Mouse (Mus musculus): ENCODE measurements around the gene Foxl2.
A peak's percentile ranks its signal among the peaks of the same experiment; 100 is the strongest.

Foxl2 gene

DNA sequence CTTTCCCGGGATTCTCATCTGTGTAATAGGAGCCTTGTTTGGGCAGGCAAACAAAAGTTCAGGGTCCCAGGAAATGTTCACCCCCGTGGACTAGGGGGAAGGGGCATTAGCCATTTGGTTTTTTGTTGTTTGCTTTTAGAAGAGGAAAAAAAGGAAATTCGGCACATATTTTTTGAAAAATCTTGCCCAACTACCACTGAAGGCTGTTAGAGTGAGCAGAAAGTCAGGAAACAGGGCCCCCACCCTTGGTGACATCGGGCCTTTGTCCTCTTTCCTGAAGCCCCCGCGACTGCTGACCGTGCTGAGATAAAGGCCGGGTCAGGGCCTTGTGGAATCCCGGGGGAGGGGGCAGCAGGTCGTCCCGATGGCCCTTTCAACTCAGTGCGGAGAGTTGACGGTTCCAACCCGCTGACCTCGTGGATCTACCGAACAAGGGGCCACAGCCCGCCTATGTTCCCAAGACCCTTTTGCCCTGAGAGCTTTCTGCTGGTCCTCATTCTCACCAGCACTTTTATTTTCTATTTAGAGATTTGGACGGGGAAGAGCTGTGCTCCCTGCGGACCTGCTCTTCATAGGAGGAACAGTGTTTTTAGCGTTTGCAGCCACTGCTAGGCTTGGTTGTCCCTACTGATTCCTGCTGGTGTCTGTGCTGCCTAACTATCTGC, 7.5 kb downstream of the Foxl2 start:
- no peak for DNase-seq

DNA sequence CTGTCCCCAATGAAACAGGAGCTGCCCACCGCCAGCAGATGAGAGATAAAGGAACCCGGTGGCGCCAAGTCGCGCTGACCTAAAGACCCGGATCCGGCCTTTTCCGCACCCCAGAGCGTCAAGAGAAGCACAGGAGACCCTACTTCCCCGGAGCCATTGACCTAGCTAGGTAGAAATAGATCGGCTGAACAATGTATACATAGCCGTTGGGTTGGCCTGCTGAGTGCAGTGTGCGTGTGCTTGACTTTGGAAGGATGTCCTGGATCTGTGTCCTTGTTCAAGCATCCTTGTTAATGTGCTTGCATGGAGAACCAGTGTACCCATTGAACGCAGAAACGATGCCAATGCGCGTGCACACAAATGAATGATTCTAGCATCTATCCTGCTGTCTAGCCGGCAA, 8.6 kb downstream of the Foxl2 start:
- DNase-seq: no peak

DNA sequence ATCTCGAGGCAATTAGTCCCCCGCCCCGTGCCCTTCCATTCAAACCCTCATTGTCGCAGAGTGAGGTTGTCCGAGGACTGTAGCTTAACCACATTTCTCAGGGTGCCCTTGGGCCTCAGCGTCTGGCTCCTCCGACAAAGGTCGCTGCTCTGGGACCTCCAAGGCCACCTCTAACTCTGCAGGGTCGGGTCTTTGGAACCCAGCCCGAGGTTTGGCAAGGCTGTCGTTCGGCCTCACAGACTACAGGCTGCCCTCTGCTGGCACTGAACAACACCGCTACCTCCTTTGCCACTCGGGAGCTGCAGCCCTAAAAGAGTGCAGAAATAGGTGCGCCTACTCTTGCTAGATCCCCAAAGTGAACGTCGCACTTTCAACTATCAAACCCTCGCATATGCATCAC, 10.0 kb downstream of the Foxl2 start:
- peak; percentile 48 to 50 for DNase-seq

DNA sequence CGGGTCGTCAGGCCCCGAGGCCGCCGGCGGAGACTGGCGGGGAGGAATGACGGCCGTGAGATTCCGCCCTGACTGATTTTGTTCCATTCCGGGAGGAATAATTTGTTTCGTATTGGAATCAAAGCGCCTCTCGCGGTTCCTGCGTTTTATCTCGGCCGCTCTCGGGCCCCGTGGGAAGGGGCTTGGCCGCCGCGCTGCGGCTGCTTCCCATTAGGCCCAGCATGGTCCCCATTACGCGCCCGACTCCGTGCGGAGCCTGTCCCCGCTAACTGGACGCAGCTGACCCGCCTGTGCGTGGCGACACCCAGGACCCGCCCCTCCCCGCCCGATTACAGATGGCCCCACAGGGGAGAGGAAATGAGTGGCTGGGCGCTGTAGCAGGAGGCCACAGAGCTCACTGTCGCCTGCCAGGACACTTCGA, 18.0 kb downstream of the Foxl2 start:
- DNase-seq: no peak

DNA sequence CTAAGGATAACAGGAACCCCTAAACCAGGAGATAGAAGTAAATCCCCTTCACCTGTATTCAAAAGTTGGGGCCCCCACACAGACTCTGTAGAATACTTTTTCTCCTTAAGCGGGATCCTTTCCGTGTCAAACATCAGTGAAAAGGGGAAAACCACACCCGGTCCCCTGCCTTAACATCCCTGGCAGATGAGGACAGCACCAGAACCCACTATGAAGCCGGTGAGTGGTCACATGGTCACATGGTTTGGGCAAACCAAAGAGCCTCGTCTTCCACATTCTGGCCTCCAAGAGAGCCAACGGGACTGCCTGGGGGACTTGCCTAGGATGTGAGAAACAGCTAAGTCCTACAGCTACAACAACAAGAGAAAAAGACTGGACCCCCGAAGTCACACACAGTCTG, 18.5 kb downstream of the Foxl2 start:
- DNase-seq: no peak

DNA sequence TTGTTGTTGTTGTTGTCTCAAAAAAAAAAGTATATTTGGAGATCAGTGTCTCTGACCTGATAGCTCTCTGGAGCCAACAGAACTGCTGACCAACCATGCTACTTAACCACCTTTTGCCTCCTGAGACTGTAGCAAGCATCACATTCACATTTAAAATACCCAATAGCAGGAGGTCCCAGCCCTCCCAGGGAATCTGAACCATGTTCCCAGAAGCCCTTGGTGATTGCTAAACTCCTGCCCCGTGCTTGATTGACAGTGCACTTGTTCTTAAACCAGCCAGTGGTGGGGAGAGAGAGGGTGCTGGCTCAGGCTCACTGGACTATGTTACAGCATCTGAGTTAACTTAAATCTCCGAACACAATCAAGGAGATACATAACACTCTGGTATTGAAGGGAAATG, 19.8 kb downstream of the Foxl2 start:
- DNase-seq: no peak

DNA sequence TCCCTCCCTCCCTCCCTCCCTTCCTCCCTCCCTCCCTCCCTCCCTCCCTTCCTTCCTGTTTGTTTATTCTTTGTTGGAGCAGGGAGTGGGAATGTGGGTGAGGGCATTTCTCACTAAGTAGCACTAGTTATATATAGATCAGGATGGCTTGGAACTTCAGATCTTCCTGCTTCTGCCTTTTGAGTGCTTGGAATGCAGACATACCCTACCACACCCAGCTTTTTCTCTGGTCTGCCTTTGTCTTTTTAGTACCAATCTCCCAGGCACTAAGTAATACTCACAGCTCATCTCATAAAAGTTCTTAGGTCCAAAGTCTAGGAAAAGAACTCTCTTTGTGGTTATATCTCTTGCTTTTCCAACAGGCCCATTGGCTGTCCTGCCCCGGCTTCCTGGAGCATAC, 21.0 kb downstream of the Foxl2 start:
- DNase-seq: no peak

DNA sequence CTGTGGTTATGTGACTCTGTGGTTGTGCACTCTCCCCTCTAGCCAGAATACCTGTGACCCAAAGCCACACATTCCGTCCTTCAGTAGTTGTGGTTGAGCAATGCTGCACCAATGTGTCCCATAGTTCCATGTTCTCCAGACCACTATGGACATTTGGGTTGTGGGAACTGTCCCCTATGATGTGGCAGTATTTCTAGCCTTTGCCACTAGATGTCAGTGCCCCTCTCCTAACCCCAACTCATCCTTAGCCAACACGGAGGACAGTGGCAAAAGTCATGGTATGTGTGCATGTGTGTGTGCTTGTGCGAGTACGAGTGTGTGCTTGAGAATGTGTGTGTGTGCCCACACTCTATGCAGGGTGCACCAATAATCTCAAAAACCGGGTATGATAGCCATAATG, 21.4 kb downstream of the Foxl2 start:
- no peak for DNase-seq

DNA sequence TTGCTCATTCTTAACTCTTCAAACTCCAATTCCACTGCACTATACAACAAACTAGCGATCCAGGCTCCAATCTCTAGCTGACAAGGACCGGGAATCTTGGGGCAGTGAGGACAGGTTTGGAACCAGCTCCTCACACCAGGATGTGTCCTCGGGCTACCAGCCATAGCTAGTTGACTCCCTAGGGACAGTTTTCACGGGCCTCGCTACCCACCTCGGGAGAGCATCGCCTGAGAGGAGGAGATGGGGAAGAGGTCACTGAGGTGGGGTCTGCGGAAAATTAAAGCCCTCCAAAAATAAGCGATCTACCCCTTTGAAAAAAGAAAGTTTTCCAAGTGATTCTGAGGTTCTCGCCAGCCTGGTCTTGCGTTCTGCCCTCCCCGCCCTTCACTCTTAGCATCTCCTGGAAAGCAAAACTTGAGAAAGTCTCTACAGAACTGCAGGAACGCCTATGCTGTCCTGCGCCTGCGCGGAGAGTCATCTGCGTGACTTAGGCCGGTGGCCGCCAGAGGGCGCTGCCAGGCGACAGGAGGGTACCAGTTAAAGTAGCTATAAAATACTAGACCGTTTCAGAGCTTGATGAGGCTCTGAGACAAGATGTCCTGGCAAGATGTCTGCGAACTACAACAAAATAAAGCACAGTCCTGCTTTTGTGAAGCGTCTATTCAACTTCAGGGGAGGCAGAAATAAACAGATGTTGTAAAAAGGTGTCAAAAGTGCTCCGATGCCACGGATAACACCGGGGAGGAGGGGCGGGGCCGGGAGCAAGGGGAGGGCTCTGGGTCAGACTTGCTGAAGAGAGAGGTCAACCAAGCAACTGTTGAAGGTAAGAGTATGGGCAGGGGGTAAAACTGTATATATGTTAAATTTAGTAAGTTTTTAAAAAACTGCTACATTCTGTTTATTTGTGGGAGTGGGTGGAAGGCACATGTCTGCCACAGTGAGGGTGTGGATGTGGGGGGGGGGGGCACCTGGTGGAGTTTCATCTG, 24.6 kb downstream of the Foxl2 start:
- peak; percentile 89 to 92 for DNase-seq

DNA sequence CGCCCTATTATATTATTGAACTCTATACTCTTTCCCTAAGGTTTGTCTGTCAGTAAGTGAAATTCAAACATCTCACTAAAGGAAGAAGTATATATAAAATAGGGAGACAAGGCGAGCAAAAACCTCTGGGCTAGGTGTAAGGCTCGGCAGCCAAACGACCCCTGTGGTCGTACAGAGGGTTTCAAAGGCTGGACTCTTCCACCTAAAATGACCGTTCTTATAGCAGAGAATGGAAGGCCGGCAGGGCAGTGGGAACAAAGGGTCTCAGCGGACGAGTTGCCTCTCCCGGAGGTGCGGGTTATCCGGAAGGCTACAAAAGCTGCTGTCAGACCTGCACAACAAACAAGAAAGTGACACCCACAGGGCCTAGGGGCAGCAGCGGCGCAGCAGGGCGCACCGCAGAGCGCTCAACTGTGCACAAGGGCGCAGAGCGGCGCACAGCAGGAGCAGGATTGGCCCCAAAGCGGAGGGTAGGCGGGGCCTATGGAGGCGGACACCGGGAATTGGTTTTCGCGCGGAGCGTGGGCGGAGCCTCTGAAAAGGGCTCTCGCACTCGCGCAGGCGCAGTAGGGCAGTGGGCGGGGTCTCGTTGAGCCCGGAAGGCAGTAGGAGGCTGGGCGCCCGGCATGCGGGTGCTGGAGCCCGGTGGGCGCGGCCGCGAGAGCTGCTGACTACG, 30.9 kb downstream of the Foxl2 start, which contains the start of gene Faim:
Gene Faim (plus strand): TSS at position 574 of the 676 bp plus-strand sequence.
- peak; percentile 99 to 100 for DNase-seq

DNA sequence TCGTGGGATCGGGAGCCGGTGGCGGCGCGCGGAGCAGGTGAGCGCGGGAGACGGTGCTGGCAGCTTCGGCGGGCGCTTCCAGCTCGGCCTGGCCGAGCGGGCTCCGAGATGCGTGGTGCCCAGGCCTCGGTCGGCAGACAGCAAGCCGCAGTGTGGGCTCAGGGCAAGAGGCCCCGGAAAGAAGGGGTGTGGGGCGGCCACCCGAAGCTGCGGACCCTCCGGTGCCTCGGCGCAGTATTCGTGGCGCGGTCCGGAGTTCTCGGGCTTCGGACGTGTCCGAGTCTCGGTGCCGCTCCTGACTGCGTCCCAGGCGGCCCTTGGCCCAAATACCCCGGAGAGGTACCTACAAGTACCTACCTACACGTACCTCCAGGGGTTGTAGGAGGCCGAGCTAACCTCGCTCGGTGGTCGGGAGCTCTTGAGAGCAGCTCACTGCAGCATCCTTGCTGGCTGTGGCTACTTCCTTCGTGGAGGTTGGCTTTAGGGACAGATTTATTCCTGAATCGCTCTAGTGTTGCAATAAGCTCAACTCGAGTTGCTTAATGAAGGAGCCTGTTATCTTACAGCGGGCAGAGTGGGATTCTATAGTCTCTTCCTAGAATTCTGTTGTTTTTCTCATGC, 31.5 kb downstream of the Foxl2 start:
- peak in 1 of 2 experiments; percentile 8 for DNase-seq

DNA sequence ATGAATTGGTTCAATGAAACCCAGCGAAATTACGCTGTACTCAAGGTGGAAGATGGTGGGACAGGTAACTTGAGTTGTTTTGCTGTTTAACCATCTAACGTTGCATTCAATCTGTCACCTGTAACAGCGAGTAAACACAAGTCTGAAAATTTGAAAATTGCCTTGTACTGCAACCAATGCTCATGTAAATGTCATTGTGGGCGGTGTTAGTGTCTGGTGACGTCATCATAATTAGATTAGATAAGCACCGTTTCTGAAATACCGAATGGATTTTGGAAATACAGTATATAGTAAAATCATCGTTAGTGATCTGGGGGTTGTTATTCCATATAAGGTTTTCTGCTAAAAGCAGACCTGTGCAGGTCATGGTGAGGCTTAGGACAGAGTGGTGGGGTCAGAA, 32.0 kb downstream of the Foxl2 start:
- no peak for DNase-seq

DNA sequence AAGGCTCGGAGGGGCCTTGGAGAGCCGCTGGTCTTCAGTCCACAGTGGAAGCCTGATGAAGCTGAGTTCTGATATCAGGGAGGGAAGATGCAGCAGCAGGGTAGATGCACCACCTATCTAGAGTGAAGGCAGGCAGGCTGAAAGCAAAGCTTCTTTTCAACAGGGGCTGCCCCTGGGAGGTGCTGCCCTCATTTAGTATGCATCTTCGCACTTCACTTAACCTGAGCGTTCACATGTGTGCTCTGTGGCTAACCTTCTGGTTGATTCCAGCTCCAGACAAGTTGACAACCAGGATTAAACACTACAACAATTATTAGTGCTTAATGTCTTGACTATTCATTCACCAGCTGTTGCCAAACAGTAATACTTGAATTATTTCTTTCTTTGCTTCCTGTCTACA, 39.0 kb downstream of the Foxl2 start:
- no peak for DNase-seq

DNA sequence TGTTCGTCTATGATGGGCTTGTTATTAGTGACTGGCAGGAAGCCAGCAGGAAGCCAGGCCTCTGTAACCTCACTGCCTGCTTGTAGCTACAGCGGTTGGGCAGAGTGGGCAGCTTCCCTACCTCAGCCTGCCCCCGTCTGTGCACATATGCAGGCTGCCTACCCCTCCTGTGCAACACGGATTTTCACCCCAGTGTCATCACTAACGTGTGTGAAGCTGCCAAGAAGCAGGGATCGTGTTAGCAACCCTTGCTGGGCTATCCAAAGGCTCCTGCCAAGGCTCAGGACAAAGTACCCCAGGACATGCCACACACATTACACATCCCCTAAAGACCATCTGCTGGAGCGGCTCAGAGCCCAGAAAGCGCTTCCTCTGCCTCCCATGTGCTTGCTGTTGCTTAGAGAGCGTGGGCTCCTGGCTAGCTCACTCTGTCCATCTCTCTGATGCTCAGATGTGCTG, 44.8 kb downstream of the Foxl2 start:
- DNase-seq: no peak

DNA sequence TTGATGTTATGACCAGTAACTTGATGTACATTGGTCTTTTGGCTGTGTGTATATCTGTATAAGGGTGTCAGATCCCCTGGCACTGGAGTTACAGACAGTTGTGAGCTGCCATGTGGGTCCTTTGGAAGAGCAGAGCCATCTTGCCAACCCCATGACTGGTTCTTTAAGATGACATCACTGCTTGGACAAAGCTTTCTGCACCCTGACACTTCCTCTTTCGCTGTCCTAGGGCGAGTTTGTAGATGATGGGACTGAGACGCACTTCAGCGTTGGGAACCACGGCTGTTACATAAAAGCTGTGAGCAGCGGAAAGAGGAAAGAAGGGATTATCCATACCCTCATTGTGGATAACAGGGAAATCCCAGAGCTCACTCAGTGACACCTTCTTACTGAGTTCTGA, 46.2 kb downstream of the Foxl2 start:
- no peak for DNase-seq

All from kidney, postnatal 25 days (tissue).